12 mouse cellular contexts compared by ENCODE assay signal in the genomic region with DNA sequence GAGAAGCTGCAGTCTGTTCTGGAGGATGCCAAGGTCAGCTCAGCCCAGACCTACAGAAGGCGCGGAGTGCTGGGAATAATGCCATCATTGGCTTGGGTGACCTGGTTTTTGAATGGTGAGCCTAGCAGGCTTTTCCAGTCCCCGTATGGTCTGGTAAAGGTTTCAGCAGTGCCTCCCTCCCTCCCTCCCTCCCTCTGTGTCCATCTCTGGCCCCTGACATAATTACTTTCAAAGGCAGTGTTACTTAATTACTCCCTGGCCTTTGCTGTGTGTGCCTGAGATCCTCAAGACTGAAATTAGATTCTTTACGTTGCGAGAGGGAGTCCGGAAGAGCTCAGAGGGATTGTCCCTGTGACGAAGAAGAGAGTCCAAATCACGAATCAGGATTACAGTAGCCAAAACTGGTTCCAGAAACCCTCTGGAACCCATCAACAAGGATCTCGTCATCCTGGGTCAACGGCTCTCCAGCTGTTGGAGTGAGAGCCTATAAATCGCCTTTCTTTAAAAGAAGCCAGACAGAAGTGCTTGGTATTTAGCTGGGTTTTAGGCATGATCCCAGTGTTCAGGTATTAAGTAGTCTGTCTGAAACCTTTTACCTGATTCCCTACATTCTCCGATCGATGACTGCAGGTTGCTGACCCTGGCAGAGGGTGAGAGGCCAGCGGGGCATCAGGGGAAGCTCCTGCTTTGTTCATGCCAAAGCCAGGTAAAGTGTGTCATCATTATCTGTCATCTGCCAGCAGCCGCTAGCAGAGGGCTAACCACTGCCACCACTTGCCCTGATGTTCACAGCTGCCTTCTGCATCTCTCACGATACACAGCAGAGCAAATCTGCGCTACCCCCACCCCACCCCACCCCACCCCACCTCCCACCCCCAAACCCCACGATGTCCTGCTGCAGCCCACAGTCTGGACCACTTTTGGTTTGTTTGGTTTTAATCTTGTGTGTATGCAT.
DNase-seq lines count a peak whose midpoint lies in the region; ATAC-seq and TF ChIP-seq lines count a peak whose summit lies in the region.
"Had no signal": no experiment of that assay in that cellular context is flagged by ENCODE, and none has a peak within 500 bp of the region (broad histone marks: within the 10 kb centered on the region; RNA-seq: fewer than 3 reads in every experiment).

No protein-coding gene starts in this region.

- intact Hi-C loops in heart, adult 2 months (cut with DNase I): no loop called here
- intact Hi-C loops in left cerebral cortex, postnatal 14 days (cut with DNase I): no loop called here

- no peak for TF ChIP-seq CTCF in heart, adult 2 months (IDR thresholded peaks at IDR 0.05)
- TF ChIP-seq CTCF in liver, postnatal 0 days (IDR thresholded peaks at IDR 0.05; ENCODE audit: low read depth): no peak

- WGBS in heart, adult 2 months: 81% methylated on average over 18 of the region's 18 CpGs
- 84% methylated on average over 18 of the region's 18 CpGs for WGBS in liver, postnatal 0 days (ENCODE audit: insufficient replicate concordance)
- 60% methylated on average over 18 of the region's 18 CpGs for WGBS in intestine, embryonic 15.5 days

- TF ChIP-seq EP300 in heart, adult 2 months (IDR thresholded peaks at IDR 0.05; ENCODE audit: insufficient read depth, low read depth, low read length): no peak
- TF ChIP-seq EP300 in liver, postnatal 0 days (IDR thresholded peaks at IDR 0.05; ENCODE audit: low read depth): no peak

- no peaks in the 10 kb centered on the region for H3K36me3 ChIP-seq in heart, adult 2 months (ENCODE audit: control insufficient read depth, insufficient read depth, low read length)
- peaks cover 12% of the 10 kb centered on the region; the same call in 1 of the 2 replicates for H3K36me3 ChIP-seq in liver, postnatal 0 days (replicated peaks; ENCODE audit: insufficient read depth, low read length)
- 0 out of 2 replicates have a peak, but pooled peaks cover 2% of the 10 kb centered on the region for H3K36me3 ChIP-seq in intestine, embryonic 15.5 days

- H3K4me1 ChIP-seq in heart, adult 2 months (ENCODE audit: control insufficient read depth, insufficient read depth, low read length): no peaks in the 10 kb centered on the region
- no peaks in the 10 kb centered on the region for H3K4me1 ChIP-seq in liver, postnatal 0 days (ENCODE audit: insufficient read depth)
- no peaks in the 10 kb centered on the region for H3K4me1 ChIP-seq in intestine, embryonic 15.5 days (replicated peaks)

- H3K27me3 ChIP-seq in heart, adult 2 months (ENCODE audit: control insufficient read depth, insufficient read depth, low read length): no peaks in the 10 kb centered on the region
- no peaks in the 10 kb centered on the region for H3K27me3 ChIP-seq in liver, postnatal 0 days (ENCODE audit: insufficient read depth, low read length)
- no peaks in the 10 kb centered on the region for H3K27me3 ChIP-seq in intestine, embryonic 15.5 days (replicated peaks)

- DNase-seq in heart, adult 11 months: peak; percentile 90
- no peak for DNase-seq in heart, adult 2 months
- DNase-seq in liver, postnatal 0 days: no peak
- no peak for DNase-seq in liver
- DNase-seq in cerebellum, postnatal 36 days: peak; percentile 81 to 85
- DNase-seq in retina, postnatal 1 day: peak; percentile 86
- DNase-seq in left cerebral cortex, postnatal 14 days (ENCODE audit: low spot score in 2 of 2): no peak
- DNase-seq: embryo, embryonic 11 days; thymus, adult 18-20 months had no signal

- no peak overlapping the region for H3K27ac ChIP-seq in heart, adult 2 months
- no peak overlapping the region for H3K27ac ChIP-seq in liver, postnatal 0 days (ENCODE audit: low read depth)
- H3K27ac ChIP-seq in intestine, embryonic 15.5 days: no peak overlapping the region

- no peak overlapping the region for H3K9ac ChIP-seq in heart, adult 2 months (ENCODE audit: low read depth, low read length)
- H3K9ac ChIP-seq in liver, postnatal 0 days (replicated peaks): no peak overlapping the region
- H3K9ac ChIP-seq in intestine, embryonic 15.5 days: no peak overlapping the region

- no peak overlapping the region for H3K4me2 ChIP-seq in liver, postnatal 0 days (ENCODE audit: low read depth, low read length)
- no peak overlapping the region for H3K4me2 ChIP-seq in intestine, embryonic 15.5 days (replicated peaks)

- no peak for TF ChIP-seq POLR2A in heart, adult 2 months (IDR thresholded peaks at IDR 0.05; ENCODE audit: insufficient read depth, low read depth, low read length)

- H3K79me2 ChIP-seq in heart, adult 2 months (replicated peaks; ENCODE audit: control insufficient read depth, insufficient read depth, low read length): no peaks in the 10 kb centered on the region

- no peaks in the 10 kb centered on the region for H3K9me3 ChIP-seq in liver, postnatal 0 days (ENCODE audit: low read length)
- no peaks in the 10 kb centered on the region for H3K9me3 ChIP-seq in intestine, embryonic 15.5 days

- no peak overlapping the region for H3K4me3 ChIP-seq in heart, adult 2 months
- H3K4me3 ChIP-seq in liver, postnatal 0 days (ENCODE audit: low read depth, low read length): no peak overlapping the region
- H3K4me3 ChIP-seq in intestine, embryonic 15.5 days (replicated peaks): no peak overlapping the region
- H3K4me3 ChIP-seq: layer of hippocampus, adult 2 months had no signal

- ATAC-seq in liver, postnatal 0 days: peak; percentile 72
- no peak for ATAC-seq in intestine, embryonic 15.5 days
- ATAC-seq: CD4-positive, CD25-positive, alpha-beta regulatory T cell, adult 4 months had no signal

Comparison
In these comparisons a context has a peak if more than half of its experiments do, and no peak if none do; other contexts are left out.
1. DNase-seq: peak in heart, adult 11 months (single experiment), cerebellum, postnatal 36 days (2 of 2) and retina, postnatal 1 day (single experiment); none in heart, adult 2 months (0 of 2), liver, postnatal 0 days (single experiment), liver (single experiment) and left cerebral cortex, postnatal 14 days (0 of 2).